Mouse (Mus musculus): ENCODE data around the gene Rgsl1. TPM values are rescaled to one million over a fixed set of nuclear protein-coding genes. Genes with fewer than 3 reads are reported as not detected.
A peak's percentile ranks its signal among the peaks of the same experiment; 100 is the strongest.

Rgsl1 gene
- polyA plus RNA-seq, 1 experiment from 2014 or later = 0.08 TPM

DNA sequence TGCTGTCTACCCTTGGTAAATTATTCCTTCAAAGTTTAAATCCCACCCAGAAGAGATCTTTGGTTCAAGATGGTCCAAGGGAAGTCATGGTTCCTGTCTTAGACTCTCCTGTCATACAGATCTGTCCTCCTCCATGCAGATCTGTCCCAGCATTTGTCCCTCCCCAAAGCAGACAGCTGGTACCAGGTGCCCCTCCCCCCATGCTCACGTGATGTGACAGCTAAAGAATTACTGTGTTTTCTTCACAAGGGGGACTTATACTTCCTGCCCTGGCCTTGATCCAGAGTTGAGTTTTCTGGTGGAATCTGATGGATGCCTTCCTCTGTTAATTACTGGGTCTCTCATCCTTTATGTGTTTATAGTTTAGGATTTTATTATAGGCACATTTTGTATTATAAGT, 95.4 kb downstream of the Rgsl1 start:
- no peaks in the 10 kb centered on the region for H3K9me3 ChIP-seq
- H3K4me3 ChIP-seq (replicated peaks) = peak overlapping the region; percentile 49; the same call in 1 of the 2 replicates
- H3K4me2 ChIP-seq (replicated peaks) = peak overlapping the region; percentile 59
- peaks cover 65% of the 10 kb centered on the region for H3K4me1 ChIP-seq (replicated peaks)
- ATAC-seq = peak; percentile 21; the same call in 1 of the 2 replicates
- peaks cover 11% of the 10 kb centered on the region; the same call in 1 of the 2 replicates for H3K36me3 ChIP-seq
- WGBS = 8% methylated on average over 1 of the region's 1 CpGs
- 0 out of 2 replicates have a peak overlapping the region, but pooled peaks have one; percentile 81 for H3K9ac ChIP-seq (replicated peaks)
- no peaks in the 10 kb centered on the region for H3K27me3 ChIP-seq
- no peak overlapping the region; the same call in 1 of the 2 replicates for H3K27ac ChIP-seq

DNA sequence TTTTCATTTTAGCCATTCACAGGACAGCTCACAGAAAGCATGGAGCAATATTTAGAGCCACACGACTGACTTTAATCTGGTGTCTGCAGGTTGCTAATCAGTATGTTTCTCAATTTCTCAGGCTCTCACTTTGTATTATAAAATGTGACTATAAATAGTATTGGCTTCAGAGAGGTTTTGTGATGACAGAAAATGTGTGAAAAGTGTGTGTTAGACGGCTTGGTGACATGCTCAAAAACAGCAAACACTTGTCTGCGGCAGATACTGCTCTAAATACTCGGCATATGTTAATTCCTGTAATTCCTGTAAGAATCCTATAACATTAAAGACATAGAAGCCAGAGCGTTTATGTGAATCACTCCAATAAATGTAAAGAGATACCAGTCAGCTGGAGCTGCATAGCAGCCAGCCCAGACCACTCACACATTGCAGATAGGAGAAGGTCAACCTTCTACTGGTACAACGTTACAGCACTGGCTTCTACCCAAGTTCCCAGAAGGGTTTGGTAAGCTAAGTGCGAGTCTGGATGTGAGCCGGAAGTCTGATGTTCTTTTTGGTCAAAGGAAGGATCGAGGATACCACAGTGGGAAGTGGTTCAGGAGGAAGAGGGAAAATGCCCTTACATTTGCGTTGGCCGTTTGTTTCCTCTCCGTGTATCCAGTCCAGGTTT, 95.9 kb downstream of the Rgsl1 start:
- ATAC-seq = no peak
- Histone ChIP-seq H3K9ac (replicated peaks) (no peak overlapping the region), H3K27me3 (no peaks in the 10 kb centered on the region), H3K36me3 (peaks cover 10% of the 10 kb centered on the region; the same call in 1 of the 2 replicates), H3K9me3 (no peaks in the 10 kb centered on the region), H3K4me3 (replicated peaks) (no peak overlapping the region), H3K4me2 (replicated peaks) (peak overlapping the region; percentile 59; the same call in 1 of the 2 replicates), H3K27ac (no peak overlapping the region), H3K4me1 (replicated peaks) (peaks cover 71% of the 10 kb centered on the region)
- WGBS = 75% methylated on average over 12 of the region's 12 CpGs

DNA sequence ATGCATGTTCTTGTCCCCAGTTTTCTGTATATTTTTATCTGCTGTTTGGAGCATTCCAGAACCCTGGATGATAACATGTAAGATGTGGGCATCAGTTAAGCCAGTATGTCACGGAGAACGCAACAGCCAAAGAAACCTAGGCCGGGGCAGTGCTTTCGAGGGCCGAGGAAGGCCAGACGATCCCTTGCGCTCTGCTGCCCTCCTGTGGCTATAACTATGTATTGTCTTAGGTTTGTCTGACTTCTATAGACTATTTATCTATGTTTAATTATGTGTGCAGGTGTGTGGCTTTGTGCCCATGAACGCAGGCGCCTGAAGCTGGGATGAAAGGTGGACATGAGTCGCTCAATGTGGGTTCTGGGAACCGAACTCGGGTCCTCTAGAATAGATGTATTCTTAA, 97.2 kb downstream of the Rgsl1 start:
- peaks cover 71% of the 10 kb centered on the region for H3K4me1 ChIP-seq (replicated peaks)
- no peak overlapping the region for H3K27ac ChIP-seq
- no peak overlapping the region for H3K4me3 ChIP-seq (replicated peaks)
- H3K4me2 ChIP-seq (replicated peaks) = no peak overlapping the region
- WGBS = 3% methylated on average over 12 of the region's 12 CpGs
- peaks cover 13% of the 10 kb centered on the region; the same call in 1 of the 2 replicates for H3K36me3 ChIP-seq
- H3K27me3 ChIP-seq = no peaks in the 10 kb centered on the region
- no peaks in the 10 kb centered on the region for H3K9me3 ChIP-seq
- H3K9ac ChIP-seq (replicated peaks) = no peak overlapping the region
- ATAC-seq = 0 out of 2 replicates have a peak, but pooled peaks have one; percentile 7

DNA sequence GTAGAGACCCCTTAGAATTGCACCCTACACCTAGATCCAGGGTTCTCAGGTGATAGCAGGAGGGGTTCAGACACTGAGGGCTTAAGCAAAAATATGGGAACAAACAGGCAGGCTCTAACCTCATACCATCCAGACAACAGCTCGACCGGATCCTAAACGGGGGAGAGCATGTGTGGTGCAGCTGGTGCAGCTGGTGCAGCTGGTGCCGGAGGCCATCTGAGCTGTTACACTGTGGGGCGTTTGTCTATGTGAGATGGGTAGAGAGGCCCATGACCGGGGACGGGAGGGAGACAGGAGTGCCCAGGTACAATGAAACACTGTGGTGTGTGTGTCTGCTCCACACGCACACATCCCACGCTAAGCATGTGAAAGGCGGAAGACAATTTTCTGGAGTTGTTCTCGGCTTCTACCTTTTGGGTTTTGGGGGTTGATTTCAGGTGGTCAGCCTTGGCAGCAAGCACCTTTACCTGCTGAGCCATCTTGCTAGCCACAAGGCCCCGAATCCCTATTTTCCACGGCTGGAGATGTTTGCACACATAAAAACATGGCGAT, 97.7 kb downstream of the Rgsl1 start:
- peaks cover 71% of the 10 kb centered on the region for H3K4me1 ChIP-seq (replicated peaks)
- peak overlapping the region; percentile 33; the same call in 1 of the 2 replicates for H3K27ac ChIP-seq
- no peaks in the 10 kb centered on the region for H3K27me3 ChIP-seq
- H3K36me3 ChIP-seq = peaks cover 13% of the 10 kb centered on the region; the same call in 1 of the 2 replicates
- ATAC-seq = peak; percentile 46; the same call in 1 of the 2 replicates
- no peaks in the 10 kb centered on the region for H3K9me3 ChIP-seq
- 65% methylated on average over 14 of the region's 14 CpGs for WGBS
- no peak overlapping the region for H3K4me2 ChIP-seq (replicated peaks)
- peak overlapping the region; percentile 4; the same call in 1 of the 2 replicates for H3K9ac ChIP-seq (replicated peaks)
- no peak overlapping the region for H3K4me3 ChIP-seq (replicated peaks)

DNA sequence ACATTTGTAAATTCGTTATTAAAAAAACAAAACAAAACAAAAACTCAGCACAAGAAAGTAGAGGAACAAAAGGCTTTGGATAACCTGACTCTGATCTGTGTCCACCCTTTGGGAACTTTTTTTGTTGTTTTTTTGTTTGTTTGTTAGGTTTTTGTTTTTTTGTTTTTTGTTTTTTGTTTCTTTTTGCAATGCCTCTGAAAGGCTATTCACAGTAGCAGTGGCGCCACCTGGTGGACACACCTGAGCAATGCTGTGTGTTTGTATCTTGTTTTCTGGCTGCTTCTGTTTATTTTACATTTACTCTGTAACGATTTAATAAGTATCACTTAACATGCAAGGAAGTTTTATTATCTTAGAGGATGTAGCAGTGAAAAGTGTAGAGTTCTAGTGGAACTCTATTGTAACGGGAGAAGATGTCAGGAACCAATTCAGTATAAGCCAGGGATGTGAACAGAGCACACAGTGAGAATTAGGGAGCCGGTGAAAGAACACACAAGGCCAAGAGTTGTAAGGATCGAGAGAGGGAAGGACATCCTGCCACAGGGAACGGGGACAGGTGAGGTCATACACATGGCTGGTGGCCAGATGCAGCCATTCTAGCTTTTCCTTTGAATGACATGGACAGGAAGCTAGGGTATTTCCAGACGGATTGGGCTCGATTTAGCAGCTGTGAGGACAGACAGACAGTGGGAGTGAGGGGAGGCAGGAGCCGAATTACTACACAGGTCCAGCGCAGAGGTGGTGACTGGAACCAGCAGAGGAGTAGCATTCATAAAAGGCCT, 101.4 kb downstream of the Rgsl1 start:
- peaks cover 17% of the 10 kb centered on the region for H3K27me3 ChIP-seq
- peak overlapping the region; percentile 78 for H3K4me2 ChIP-seq (replicated peaks)
- no peaks in the 10 kb centered on the region for H3K9me3 ChIP-seq
- peaks cover 70% of the 10 kb centered on the region for H3K4me1 ChIP-seq (replicated peaks)
- no peak overlapping the region for H3K27ac ChIP-seq
- H3K4me3 ChIP-seq (replicated peaks) = peak overlapping the region; percentile 52
- peak overlapping the region; percentile 2 for H3K9ac ChIP-seq (replicated peaks)
- peaks cover 13% of the 10 kb centered on the region; the same call in 1 of the 2 replicates for H3K36me3 ChIP-seq
- ATAC-seq = no peak
- 63% methylated on average over 11 of the region's 11 CpGs for WGBS

DNA sequence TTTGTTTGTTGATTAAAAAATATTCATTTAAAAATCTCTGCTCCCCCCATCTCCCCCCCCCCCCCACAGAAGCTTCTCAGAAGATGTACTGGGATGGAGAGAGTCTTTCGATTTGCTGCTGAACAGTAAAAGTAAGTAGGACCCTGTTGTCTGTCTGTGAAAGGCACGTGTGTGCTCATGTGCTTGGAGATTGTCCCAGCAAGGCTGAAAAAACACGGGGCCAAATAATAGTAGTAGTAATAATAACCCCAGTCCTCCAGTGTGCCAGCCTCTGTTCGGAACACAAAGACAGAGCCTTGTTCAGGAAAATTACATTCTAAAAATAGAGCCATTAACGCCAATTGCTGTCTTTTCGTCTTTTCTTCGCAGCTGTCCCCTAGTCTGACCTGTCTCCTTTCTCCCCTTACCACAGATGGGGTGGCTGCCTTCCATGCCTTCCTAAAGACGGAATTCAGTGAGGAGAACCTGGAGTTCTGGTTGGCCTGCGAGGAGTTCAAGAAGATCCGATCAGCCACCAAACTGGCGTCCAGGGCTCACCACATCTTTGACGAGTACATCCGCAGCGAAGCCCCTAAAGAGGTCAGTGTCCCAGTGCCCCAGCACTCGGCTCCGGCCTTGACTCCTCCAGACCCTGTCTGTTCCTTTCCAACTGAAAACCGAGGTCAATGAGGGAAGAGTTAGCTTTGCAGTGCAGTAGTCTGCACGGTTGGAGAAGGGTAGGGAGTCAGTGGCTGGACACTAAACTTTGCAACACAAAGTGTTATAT, 102.2 kb downstream of the Rgsl1 start:
- peak overlapping the region; percentile 52 for H3K4me3 ChIP-seq (replicated peaks)
- H3K4me2 ChIP-seq (replicated peaks) = peak overlapping the region; percentile 78
- 55% methylated on average over 18 of the region's 18 CpGs for WGBS
- peak overlapping the region; percentile 19; the same call in 1 of the 2 replicates for H3K27ac ChIP-seq
- ATAC-seq = no peak
- H3K9me3 ChIP-seq = no peaks in the 10 kb centered on the region
- peak overlapping the region; percentile 68 for H3K9ac ChIP-seq (replicated peaks)
- peaks cover 17% of the 10 kb centered on the region for H3K27me3 ChIP-seq
- peaks cover 13% of the 10 kb centered on the region; the same call in 1 of the 2 replicates for H3K36me3 ChIP-seq
- H3K4me1 ChIP-seq (replicated peaks) = peaks cover 78% of the 10 kb centered on the region

DNA sequence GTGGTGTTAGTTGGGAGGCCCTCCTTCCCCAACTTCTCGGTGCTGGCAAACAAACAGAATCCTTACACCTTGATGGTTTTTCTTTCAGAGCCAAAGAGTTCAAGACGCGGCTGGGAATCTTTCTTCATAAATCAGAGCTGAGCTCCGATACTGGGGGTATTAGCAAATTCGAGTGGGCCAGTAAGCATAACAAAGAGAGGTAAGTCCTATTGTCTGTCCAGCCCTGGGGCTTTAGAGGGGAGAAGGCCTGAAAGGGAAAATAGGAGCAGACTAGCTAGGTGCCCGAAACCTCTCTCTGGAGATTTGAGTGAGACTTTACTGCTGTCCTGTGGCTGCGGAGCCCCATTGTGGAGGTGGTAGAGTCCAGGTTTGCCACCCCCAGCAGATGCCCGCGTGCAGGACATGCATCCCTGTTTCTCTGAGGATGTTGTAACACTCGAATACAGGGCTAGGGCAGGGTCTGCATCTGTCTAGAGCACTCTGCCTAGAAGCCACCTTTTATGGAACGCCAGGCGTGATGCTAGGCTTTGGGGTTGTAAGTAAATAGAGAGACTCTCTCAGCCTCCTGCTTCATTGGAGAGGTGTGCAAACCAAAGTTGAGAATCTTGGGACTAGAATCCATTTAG, 103.1 kb downstream of the Rgsl1 start:
- peak overlapping the region; percentile 68 for H3K9ac ChIP-seq (replicated peaks)
- H3K27ac ChIP-seq = no peak overlapping the region
- H3K4me1 ChIP-seq (replicated peaks) = peaks cover 78% of the 10 kb centered on the region
- H3K9me3 ChIP-seq = no peaks in the 10 kb centered on the region
- H3K36me3 ChIP-seq = peaks cover 13% of the 10 kb centered on the region; the same call in 1 of the 2 replicates
- WGBS = 15% methylated on average over 12 of the region's 12 CpGs
- H3K27me3 ChIP-seq = peaks cover 17% of the 10 kb centered on the region
- peak overlapping the region; percentile 52 for H3K4me3 ChIP-seq (replicated peaks)
- ATAC-seq = no peak
- peak overlapping the region; percentile 78 for H3K4me2 ChIP-seq (replicated peaks)

DNA sequence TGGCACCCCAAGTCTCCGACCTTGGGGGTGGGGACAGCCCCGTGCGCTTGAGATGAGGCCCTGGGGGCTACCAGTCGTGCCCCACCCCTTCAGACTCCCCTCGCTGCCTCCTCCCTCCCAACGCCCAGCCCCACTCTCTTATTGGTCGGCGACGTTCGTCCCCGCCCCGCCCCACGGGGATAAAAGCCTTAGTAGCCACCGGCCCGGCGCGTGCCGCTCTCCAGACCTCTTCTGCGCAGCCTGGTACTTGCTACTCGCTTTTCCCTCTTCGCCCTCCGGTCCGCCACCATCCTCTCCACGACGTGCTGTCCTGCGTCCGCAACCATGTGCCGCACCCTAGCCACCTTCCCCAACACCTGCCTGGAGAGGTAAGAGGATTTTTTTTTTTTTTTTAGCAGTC, 103.8 kb downstream of the Rgsl1 start, which contains the start of gene Rgs16:
Rgs16 (plus strand) TSS at position 205 of the 400 bp plus-strand sequence.
- Histone ChIP-seq H3K4me1 (replicated peaks) (peaks cover 82% of the 10 kb centered on the region), H3K4me2 (replicated peaks) (peak within 1 kb of the TSS; percentile 78), H3K27ac (no peak within 1 kb of the TSS), H3K36me3 (peaks cover 13% of the 10 kb centered on the region; the same call in 1 of the 2 replicates), H3K27me3 (peaks cover 22% of the 10 kb centered on the region), H3K9ac (replicated peaks) (peak within 1 kb of the TSS; percentile 68), H3K4me3 (replicated peaks) (peak within 1 kb of the TSS; percentile 52), H3K9me3 (no peaks in the 10 kb centered on the region)
- peak; percentile 78 for ATAC-seq
- WGBS = under 1% methylated on average over 28 of the region's 28 CpGs

DNA sequence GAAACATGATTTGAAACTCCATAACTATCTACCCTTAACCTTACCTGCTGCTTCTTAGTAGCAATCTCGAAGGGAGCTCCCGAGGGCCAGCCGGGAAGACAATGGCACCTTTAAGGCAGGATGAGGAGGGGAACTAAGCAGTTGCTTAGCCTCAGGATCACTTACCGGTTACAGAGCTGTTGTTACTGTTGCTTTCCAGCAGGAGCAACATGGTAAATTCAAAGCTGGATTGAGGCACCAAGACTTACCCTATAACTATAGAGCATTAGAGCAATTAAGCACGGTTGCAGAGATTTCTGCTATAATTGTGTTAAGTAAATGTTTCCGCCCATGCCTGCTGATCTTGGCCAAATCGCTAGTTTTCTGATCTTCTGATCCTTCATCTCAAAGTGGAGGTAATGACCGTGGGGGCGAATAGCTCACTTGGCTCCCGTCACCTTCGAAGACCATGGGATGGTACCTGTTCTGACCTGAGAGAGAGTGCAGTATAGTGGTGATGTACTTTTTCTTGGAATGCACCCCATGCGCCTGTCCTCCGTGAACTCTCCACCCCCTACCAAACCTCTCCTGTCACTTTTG, 104.4 kb downstream of the Rgsl1 start:
- H3K36me3 ChIP-seq = peaks cover 13% of the 10 kb centered on the region; the same call in 1 of the 2 replicates
- no peaks in the 10 kb centered on the region for H3K9me3 ChIP-seq
- peaks cover 76% of the 10 kb centered on the region for H3K4me1 ChIP-seq (replicated peaks)
- 0 out of 2 replicates have a peak, but pooled peaks have one; percentile 10 for ATAC-seq
- H3K9ac ChIP-seq (replicated peaks) = 0 out of 2 replicates have a peak overlapping the region, but pooled peaks have one; percentile 7
- peak overlapping the region; percentile 78 for H3K4me2 ChIP-seq (replicated peaks)
- no peak overlapping the region for H3K27ac ChIP-seq
- peak overlapping the region; percentile 52 for H3K4me3 ChIP-seq (replicated peaks)
- WGBS = 19% methylated on average over 13 of the region's 13 CpGs
- H3K27me3 ChIP-seq = peaks cover 26% of the 10 kb centered on the region
